Mouse (Mus musculus): ENCODE data around the gene Irf2bp1. TPM values are rescaled to one million over a fixed set of nuclear protein-coding genes. Genes with fewer than 3 reads are reported as not detected.

Gene Irf2bp1
- total RNA-seq, 2 experiments from 2014 or later: 53.8 to 57.2 TPM

DNA sequence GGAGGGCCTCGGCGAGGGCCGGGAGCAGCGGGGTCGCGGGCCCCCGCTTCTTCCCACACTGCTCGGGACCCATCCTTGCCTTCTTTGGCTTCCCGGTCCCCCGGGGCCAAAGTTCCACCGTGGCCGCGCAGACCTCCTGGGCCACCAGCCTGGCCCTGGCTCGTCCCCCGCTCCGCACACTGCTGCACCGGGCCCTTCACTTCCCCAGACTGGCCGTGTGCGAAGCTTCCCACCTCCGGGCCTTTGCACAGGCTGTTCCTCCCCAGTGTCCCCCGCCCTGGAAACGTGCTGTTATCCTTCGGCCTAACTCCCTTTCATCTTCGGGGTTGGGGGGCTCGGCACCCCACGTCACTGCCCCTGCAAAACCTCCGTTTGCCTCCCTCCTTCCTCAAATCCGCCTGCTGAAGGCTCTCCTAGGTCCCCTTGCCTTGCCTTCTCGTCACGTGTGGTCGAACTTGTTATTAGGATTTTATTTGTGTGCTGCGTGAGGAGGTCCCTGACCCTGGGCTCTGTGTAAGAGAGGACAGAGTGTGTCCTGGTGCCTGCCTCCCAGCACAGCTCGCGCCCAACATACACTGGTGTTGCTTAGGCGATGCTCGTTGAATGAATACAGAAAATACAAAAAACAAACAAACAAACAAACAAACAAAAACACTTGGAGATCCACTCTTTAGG lies 20.9 kb downstream of the Irf2bp1 start:
- DNase-seq (ENCODE audit: low spot score in 2 of 2): no peak

DNA sequence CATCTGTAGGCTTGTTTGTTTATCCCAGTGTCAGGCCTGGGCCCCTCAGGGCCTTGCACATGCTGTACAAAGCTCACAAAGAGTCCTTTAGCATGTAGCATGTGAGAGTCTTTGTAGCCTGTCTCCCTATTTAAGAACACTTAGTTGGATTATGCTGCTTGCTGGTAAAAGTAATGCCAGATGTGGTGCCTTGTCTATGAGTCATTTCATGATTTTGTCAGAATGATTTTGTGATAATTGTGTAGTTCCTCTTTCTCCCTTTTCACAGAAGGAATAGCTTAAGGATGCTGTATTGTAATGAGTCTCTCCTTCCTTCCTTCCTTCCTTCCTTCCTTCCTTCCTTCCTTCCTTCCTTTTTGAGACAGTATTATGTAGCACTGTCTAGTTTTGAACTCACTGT lies 24.2 kb downstream of the Irf2bp1 start:
- DNase-seq (ENCODE audit: low spot score in 2 of 2): no peak

DNA sequence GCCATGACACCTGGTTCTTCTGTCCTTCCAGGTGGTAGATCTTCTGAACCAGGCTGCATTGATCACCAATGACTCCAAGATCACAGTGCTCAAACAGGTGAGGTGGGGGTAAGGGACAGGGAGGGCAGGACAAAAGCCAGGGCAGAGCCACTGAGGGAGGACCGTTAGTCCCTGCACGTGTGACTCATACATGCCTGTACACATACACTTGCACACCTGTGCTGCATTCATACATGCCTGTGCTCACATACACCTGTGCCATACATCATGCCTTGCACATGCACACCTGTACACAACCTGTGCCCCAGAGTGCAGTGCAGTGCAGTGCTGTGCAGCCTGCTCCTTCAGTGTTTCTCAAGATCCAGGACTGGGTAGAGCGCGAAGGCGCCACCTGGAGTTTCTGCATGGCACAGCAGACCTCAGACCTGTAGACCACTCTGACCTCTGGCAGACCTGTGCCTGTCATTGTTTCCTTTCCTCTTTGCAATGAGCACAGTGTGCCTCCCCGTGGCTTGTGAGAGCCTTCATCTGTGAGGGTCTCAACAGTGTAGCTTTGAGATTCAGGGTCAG lies 25.3 kb downstream of the Irf2bp1 start:
- DNase-seq (ENCODE audit: low spot score in 2 of 2): no peak

DNA sequence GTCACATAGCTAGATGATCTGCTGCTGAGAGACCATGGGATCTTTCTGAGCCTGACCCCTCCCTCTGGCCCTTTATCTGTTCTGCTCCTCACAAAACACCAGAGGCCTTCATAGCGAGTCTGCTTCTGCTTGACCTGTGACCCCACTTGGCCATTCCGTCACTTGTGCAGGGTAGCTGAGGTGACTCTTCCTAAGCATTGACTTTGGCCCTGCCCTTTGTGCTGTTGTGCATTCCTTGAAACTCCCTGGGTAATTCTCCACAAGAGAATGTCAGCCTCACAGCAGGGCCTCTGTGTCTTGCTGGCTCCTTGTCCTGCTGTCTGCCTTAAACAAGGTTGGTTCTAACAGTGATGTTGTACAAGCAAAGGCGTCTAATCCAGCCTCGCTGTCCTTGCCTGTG lies 27.8 kb downstream of the Irf2bp1 start:
- DNase-seq (ENCODE audit: low spot score in 2 of 2): no peak

DNA sequence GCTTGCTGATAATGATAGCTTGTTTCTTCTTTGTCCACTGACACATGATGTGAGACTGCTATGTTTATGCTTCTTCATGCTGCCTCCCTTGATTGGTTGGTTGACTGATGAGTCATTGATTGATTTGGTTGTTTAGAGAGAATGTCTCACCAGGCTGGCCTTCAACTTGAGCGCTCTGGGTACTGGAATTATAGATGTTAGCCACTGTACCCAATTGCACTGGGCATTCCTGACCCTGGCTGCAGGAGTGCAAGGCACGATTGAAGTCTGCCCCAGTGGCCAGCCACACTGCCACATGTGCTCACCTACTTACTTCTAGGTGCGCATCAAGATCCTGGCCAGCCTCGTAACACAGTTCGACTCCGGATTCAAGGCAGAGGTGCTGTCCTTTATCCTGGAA lies 40.8 kb downstream of the Irf2bp1 start:
- DNase-seq (ENCODE audit: low spot score in 2 of 2): no peak

DNA sequence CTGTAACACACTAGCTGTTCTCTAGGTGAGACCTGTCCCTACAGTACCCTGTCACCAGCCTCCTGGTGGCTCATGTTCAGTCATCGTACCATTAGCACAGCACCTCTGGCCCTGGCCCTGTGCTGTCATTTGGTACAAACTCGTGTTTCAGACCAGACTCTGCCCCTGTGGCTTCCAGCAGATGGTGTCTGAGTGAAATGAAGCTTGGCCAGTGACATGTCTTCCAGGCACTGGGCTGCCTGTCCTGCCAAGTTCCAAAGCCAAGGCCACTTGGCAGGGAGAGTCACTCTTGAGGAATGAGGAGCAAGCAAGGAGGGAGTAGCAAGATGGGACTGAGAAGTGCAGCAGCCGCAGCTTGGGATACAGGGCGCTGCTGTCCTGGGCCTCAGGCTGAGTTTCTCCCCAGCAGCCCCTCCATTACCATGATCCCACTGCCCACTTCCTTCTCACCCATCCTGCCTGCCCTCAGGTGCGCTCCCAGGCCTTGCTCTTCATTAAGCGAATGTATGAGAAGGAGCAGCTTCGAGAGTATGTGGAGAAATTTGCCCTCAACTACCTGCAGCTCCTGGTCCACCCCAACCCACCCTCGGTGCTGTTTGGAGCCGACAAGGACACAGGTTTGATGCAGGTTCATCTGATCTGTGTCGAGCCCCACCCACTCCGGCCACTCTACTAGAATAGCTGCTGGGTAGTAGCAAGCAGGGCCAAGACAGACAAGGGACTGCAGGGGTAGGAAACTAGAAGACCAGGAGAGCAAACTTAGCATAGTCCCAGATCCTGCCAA lies 42.6 kb downstream of the Irf2bp1 start:
- no peak for DNase-seq (ENCODE audit: low spot score in 2 of 2)

DNA sequence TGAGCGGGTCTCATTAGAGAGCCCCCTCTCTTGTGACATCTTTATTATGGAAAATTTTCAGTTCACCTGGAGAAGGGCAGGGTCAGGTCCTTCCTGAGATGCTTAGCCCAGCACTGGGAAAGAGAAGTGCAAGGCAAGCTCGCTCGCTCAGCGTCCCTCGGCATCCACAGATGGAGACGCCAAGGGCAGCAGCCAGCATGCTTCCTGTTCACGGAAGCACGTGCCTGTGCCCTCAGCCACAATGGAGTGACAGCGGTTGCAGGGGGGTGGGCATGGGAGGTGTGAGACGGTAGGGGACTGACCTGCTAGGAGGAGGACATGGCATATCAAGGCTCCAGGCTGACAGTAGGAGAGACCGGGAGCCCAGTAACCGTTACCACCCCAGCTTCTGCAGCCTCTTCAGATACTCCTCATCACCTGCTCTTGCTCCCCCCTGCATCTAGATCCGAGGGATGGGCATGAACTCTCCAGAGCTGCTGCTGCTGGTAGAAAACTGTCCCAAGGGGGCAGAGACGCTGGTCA lies 44.2 kb downstream of the Irf2bp1 start:
- no peak for DNase-seq (ENCODE audit: low spot score in 2 of 2)

DNA sequence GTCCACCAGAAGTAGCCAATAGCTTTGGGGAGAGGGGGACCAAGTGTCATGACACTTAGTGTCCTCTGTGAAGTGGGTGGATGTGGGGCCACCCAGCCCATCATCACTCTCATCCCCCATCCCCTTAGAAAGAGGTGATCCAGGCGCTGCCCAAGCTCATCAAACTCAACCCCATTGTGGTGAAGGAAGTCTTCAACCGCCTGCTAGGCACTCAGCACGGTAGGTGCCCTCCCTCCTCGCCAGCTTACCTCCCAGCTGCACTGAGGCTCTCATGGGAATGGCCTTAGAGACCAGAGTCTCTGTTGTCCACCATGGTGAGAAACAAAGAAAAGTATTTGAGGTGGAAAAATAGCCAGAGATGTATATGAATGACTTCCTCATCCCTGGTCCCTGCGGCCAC lies 45.4 kb downstream of the Irf2bp1 start:
- DNase-seq (ENCODE audit: low spot score in 2 of 2): no peak

DNA sequence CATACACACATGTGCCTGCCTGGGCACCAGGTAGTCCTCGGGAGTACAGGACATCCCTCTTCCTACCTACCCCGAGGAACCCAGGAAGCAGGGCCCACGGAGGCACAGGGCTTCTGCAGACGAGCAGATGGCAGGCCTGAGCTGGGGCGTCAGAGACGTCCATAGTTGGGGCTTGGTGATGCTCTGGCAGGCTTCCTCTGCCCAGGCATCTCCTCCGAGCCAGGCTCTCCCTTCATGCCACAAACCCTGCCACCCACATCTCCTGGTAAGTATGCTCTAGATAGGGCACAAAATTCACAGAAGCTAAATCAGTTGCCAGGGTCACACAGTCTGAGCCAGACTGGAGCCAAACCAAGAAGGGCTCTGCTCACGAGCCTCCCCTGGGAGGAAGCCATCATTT lies 46.3 kb downstream of the Irf2bp1 start:
- DNase-seq (ENCODE audit: low spot score in 2 of 2): no peak

DNA sequence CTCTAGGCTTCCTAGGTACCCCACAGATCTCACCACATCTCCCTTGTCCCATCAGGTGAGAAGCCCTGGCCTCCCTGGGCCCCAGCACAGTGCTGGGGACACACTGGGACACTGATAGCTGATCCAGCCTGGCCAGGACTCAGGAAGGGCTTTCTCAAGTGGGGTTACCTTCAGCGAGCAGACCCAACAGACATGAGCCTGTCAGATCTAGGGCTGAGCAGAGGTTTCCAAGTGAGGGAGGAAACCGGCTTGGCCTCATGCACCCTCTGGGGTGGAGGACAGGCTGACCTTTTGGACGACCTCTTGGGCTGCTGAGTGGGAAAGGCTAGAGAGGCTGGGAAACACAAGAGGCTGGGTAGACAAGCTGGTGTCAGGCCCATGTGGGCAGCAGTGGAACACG lies 47.3 kb downstream of the Irf2bp1 start:
- no peak for DNase-seq (ENCODE audit: low spot score in 2 of 2)

DNA sequence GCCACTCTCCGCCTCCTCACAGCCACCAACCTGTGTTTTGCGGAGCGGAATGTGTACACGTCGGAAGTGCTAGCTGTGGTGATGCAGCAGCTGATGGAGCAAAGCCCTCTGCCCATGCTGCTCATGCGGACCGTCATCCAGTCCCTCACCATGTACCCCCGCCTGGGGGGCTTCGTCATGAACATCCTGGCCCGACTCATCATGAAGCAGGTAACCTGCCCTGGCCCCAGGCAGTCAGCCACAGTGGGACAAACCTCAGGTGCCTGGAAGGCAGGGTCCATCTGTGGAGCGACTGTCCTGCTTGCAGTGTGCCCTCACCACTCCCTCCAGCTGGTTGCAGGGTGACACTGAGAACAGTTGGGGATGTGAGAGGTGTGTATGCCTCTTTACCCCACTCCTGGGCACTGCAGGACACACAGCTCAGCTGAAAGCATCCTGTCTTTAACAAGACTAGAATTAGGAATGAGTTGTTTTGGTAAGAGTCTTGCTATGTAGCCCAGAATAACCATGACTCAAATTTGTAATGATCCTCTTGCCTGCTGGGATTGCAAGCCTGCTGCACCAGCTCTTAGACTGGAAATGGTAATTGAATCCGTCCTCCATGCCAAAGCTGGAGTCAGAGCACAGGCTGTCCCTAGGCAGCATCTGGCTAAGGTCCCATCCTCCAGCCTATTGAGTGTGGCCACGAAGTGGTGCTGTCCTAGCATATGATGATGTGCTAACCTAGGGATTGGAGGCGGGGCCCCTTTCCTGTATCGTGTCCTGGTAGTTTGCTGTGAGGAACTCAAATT lies 48.7 kb downstream of the Irf2bp1 start:
- peak; percentile 50 to 82 for DNase-seq (ENCODE audit: low spot score in 2 of 2)

DNA sequence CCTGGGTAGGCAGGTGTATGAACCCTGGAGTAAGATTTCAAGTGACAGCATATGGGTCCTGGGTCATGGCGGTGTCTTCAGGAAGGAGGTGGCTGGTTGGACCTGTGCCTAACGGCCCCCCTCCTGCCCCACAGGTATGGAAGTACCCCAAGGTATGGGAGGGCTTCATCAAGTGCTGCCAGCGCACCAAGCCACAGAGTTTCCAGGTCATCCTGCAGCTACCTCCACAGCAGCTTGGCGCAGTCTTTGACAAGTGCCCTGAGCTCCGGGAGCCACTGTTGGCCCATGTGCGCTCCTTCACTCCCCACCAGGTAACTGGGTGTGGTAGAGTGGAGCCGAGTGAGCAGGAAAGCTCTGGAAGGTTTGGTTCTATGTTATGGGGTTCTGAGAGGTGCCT lies 49.3 kb downstream of the Irf2bp1 start:
- no peak for DNase-seq (ENCODE audit: low spot score in 2 of 2)

DNA sequence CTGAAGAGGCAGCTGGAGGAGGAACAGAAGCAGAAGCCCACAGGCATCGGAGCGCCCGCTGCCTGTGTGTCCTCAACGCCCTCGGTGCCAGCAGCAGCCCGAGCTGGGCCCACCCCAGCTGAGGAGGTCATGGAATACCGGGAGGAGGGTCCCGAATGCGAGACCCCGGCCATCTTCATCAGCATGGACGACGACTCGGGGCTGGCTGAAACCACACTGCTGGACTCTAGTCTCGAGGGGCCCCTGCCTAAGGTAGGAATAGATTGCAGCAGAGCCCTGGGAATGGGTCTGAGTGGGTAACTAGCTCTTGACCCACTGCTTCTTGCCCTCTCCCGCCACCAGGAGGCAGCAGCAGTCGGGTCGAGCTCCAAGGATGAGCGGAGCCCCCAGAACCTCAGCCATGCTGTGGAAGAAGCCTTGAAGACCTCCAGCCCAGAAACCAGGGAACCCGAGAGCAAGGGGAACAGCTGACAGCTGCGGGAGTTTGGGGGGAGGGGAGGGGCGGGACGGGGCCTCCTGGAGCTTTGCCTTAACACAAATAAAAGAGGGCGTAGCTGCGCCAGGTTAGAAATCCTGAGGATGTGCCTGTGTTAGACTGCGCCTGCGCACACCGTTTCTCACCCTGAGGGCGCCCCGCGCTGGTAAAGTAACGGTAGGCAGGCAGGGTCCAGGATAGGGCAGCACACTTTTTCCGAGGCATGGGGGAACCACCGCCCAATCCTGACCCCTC lies 50.4 kb downstream of the Irf2bp1 start, which contains the start of gene Rsph6a:
Gene Rsph6a (plus strand): TSS at position 644 of the 730 bp plus-strand sequence.
- no peak for DNase-seq (ENCODE audit: low spot score in 2 of 2)

DNA sequence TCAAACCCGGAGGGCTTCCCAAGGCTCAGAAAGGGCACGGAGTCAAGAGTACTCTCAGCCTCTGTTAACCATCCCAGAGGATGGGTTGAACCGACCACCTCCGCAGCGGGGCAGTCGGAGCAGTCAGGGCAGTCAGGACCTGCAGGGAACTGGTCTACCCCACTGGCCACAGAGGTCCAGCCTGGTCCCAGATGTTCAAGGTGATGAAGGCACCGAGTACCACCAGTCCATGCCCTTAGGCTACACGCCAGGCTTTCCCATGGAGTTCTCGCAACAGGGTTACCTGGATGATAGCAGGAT lies 50.9 kb downstream of the Irf2bp1 start:
- no peak for DNase-seq (ENCODE audit: low spot score in 2 of 2)

DNA sequence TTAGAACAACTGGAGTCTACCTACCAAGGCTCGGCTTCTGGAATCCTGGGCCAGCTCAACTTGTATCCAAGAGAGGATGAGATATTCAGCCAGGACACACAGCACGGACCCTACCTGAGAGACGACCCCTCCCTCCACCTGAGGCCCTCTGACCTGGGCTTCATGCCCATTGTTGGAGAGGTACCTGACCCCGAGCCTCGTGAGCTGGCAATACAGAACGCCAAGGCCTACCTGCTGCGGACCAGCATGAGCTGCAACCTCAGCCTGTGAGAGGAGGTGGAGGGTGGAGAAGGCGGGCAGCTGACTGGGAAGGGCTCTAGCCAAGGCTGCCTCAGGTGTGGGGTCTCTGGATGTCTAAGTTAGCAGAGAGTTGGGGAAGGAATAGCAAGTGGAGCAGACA lies 51.3 kb downstream of the Irf2bp1 start:
- no peak for DNase-seq (ENCODE audit: low spot score in 2 of 2)

Other genes with a start within 250 kb of the Irf2bp1 start
- not detected for gene Psg19, start 205.5 kb upstream of the Irf2bp1 start, total RNA-seq (2021)
- gene Psg17, start 182.4 kb upstream of the Irf2bp1 start, total RNA-seq (2021): not detected
- 1 to 10 TPM; 1.3 to 2.2 TPM for gene Mill2, start 164.1 kb upstream of the Irf2bp1 start, total RNA-seq (2021)
- gene Pglyrp1, start 132.7 kb upstream of the Irf2bp1 start, total RNA-seq (2021): 10 to 100 TPM; 15.5 to 23.3 TPM
- gene Ccdc61, start 93.6 kb upstream of the Irf2bp1 start, total RNA-seq (2021): 10 to 100 TPM; 10.4 to 10.9 TPM
- 10 to 100 TPM; 76.3 to 79.4 TPM for gene Nova2, start 78.2 kb upstream of the Irf2bp1 start, total RNA-seq (2021)
- under 1 TPM; 0.20 to 0.40 TPM for gene Nanos2, start 16.6 kb upstream of the Irf2bp1 start, total RNA-seq (2021)
- 10 to 100 TPM; 50.1 to 50.7 TPM for gene Mypop, start 12.8 kb upstream of the Irf2bp1 start, total RNA-seq (2021)
- gene Foxa3, start 19.5 kb downstream of the Irf2bp1 start, total RNA-seq (2021): not detected
- gene Sympk, start 20.3 kb downstream of the Irf2bp1 start, total RNA-seq (2021): 100 to 1,000 TPM; 118 to 123 TPM
- not detected for gene Rsph6a, start 50.6 kb downstream of the Irf2bp1 start, total RNA-seq (2021)
- gene Dmwd, start 72.2 kb downstream of the Irf2bp1 start, total RNA-seq (2021): 100 to 1,000 TPM; 142 to 148 TPM
- gene Dmpk, start 79.8 kb downstream of the Irf2bp1 start, total RNA-seq (2021): 10 to 100 TPM; 30.2 to 43.1 TPM
- 1 to 10 TPM; 2.0 to 2.6 TPM for gene Six5, start 90.5 kb downstream of the Irf2bp1 start, total RNA-seq (2021)
- gene Gm4969, start 114.3 kb downstream of the Irf2bp1 start, total RNA-seq (2021): under 1 TPM in 1 of 2 experiments, not detected in 1; 0.27 TPM
- 10 to 100 TPM; 15.0 to 15.4 TPM for gene Fbxo46, start 115.8 kb downstream of the Irf2bp1 start, total RNA-seq (2021)
- 10 to 100 TPM; 17.1 to 18.7 TPM for gene Qpctl, start 145.2 kb downstream of the Irf2bp1 start, total RNA-seq (2021)
- gene Snrpd2, start 145.7 kb downstream of the Irf2bp1 start, total RNA-seq (2021): 10 to 100 TPM; 79.7 to 82.8 TPM
- gene Gipr, start 162.1 kb downstream of the Irf2bp1 start, total RNA-seq (2021): 1 to 10 TPM; 1.3 to 1.4 TPM
- 100 to 1,000 TPM; 160 to 178 TPM for gene Eml2, start 172.4 kb downstream of the Irf2bp1 start, total RNA-seq (2021)
- 1 to 10 TPM; 1.3 to 1.4 TPM for gene Gpr4, start 208.5 kb downstream of the Irf2bp1 start, total RNA-seq (2021)
- 10 to 100 TPM; 41.3 to 42.6 TPM for gene Opa3, start 224.3 kb downstream of the Irf2bp1 start, total RNA-seq (2021)

All from layer of hippocampus, adult 18-20 months (tissue).